Mouse (Mus musculus) kidney, postnatal 0 days (tissue): Measurements from ENCODE around the gene Adap2. TPM values are rescaled to one million over a fixed set of nuclear protein-coding genes. Genes with fewer than 3 reads are reported as not detected.

Experiments used
- ATAC-seq: fragments of 200-750 bp; cut with Nextera tagmentation; replicated peaks from 2 replicates; pipeline ENCODE4 v1.8.0; 2017; ENCODE audit warnings: low read depth, moderate number of reproducible peaks, moderate TSS enrichment, moderate library complexity; ENCODE audit not compliant: low FRiP score
- DNase-seq: peaks from one replicate; pipeline ENCODE4 v3.0.0-alpha.2; 2016; ENCODE audit warnings: low spot score
- H3K27ac ChIP-seq: fragments of 300-500 bp; sonication (generic); 2 replicates; pipeline ENCODE4 v1.5.1; 2014; ENCODE audit warnings: mild to moderate bottlenecking
- H3K27me3 ChIP-seq: fragments of 300-500 bp; sonication (generic); 2 replicates; pipeline ENCODE4 v1.6.1; 2014; ENCODE audit warnings: low read length, mixed read lengths; ENCODE audit not compliant: insufficient read depth
- H3K36me3 ChIP-seq: fragments of 300-500 bp; sonication (generic); 2 replicates; pipeline ENCODE4 v1.6.1; 2014; ENCODE audit warnings: low read length, mixed read lengths; ENCODE audit not compliant: insufficient read depth
- H3K4me1 ChIP-seq: fragments of 300-500 bp; sonication (generic); replicated peaks from 2 replicates; pipeline ENCODE4 v1.6.1; 2014; ENCODE audit warnings: antibody characterized with exemption, low read length, mixed read lengths; ENCODE audit not compliant: insufficient read depth
- H3K4me2 ChIP-seq: fragments of 300-500 bp; sonication (generic); 2 replicates; pipeline ENCODE4 v1.6.1; 2014; ENCODE audit warnings: mild to moderate bottlenecking, low read length, moderate library complexity, mixed read lengths
- H3K4me3 ChIP-seq: fragments of 300-500 bp; sonication (generic); replicated peaks from 2 replicates; pipeline ENCODE4 v1.5.1; 2014; ENCODE audit warnings: low read depth, low read length
- H3K9ac ChIP-seq: fragments of 300-500 bp; sonication (generic); 2 replicates; pipeline ENCODE4 v1.6.1; 2014; ENCODE audit warnings: low read depth, low read length
- H3K9me3 ChIP-seq: fragments of 300-500 bp; sonication (generic); replicated peaks from 2 replicates; pipeline ENCODE4 v1.6.1; 2016; ENCODE audit warnings: low read length, inconsistent platforms, mixed read lengths
- CTCF ChIP-seq: IDR thresholded peaks from 2 replicates; pipeline ENCODE4 v1.5.1; 2016; ENCODE audit warnings: antibody characterized with exemption, low read depth, mild to moderate bottlenecking, moderate library complexity
- WGBS: fragments of 180-500 bp; shearing (Covaris S2); extraction: QIAGEN DNeasy Blood & Tissue Kit; methylation state at CpG from one replicate; pipeline ENCODE4 v1.1.7; 2014; 5-methylcytosine and 5-hydroxymethylcytosine counted together
- polyA plus RNA-seq: library from polyadenylated mRNA; unstranded; fragments of >200 nt; fragmentation: Nextera tagmentation; extraction: Ambion mirVana; gene quantifications from 2 replicates; pipeline ENCODE4 v1.2.1, GENCODE M21; 2015

The Adap2 gene
- polyA plus RNA-seq, 1 experiment from 2014 or later: 3.6 TPM

DNA sequence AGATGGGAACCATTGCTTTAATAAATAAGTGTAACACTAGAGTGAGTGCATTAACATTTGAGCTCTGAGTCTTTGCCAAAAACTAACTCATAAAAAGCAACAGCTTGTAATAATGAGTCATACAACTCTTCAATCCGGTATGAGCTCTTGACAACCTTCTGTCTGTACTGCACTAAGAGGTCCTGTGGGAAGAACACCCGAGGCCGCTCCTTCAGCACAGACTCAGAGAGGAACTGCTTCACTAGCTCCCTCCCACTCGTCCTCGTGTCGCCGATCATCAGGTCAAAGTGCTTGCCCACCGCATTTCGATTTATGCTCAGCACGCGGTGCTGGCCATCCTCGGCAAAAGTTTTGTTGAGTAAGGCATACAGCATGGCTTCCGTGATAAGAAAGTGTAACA is 17.1 kb upstream of the Adap2 start:
- no peak overlapping the region for H3K27ac ChIP-seq
- ATAC-seq (no peak), DNase-seq (no peak)
- no peak overlapping the region for H3K4me2 ChIP-seq
- no peak overlapping the region for H3K9ac ChIP-seq
- no peaks in the 10 kb centered on the region for H3K27me3 ChIP-seq
- 77% methylated on average over 13 of the region's 13 CpGs for WGBS
- peaks cover 20% of the 10 kb centered on the region; the same call in 1 of the 2 replicates for H3K36me3 ChIP-seq
- no peak for TF ChIP-seq CTCF
- no peak overlapping the region for H3K4me3 ChIP-seq
- no peaks in the 10 kb centered on the region for H3K4me1 ChIP-seq
- H3K9me3 ChIP-seq: no peaks in the 10 kb centered on the region

DNA sequence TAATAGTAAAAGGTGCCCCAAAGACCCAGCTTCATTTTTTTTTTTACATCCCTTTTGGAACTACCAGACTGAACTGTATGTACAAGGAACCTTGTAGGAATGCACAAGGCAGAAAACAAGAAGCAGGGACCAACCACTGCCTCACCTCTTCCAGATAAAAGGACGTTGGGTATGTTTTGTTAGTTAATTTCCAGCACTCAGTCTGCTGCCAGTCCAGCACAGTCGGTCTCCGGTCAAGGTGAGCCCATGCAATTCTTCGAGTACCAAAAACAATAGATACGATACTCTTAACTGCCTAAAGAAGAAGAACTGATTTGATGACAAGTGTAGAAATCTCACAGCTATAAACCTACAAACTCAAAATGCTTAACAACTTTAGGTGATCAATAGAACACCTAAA is 16.1 kb upstream of the Adap2 start:
- no peak overlapping the region for H3K27ac ChIP-seq
- H3K4me2 ChIP-seq: no peak overlapping the region
- WGBS: 89% methylated on average over 5 of the region's 5 CpGs
- H3K27me3 ChIP-seq: no peaks in the 10 kb centered on the region
- no peak for ATAC-seq
- no peak for DNase-seq
- peaks cover 20% of the 10 kb centered on the region; the same call in 1 of the 2 replicates for H3K36me3 ChIP-seq
- H3K9ac ChIP-seq: no peak overlapping the region
- H3K9me3 ChIP-seq: no peaks in the 10 kb centered on the region
- TF ChIP-seq CTCF: no peak
- peaks cover under 1% of the 10 kb centered on the region; the same call in 1 of the 2 replicates for H3K4me1 ChIP-seq
- no peak overlapping the region for H3K4me3 ChIP-seq

DNA sequence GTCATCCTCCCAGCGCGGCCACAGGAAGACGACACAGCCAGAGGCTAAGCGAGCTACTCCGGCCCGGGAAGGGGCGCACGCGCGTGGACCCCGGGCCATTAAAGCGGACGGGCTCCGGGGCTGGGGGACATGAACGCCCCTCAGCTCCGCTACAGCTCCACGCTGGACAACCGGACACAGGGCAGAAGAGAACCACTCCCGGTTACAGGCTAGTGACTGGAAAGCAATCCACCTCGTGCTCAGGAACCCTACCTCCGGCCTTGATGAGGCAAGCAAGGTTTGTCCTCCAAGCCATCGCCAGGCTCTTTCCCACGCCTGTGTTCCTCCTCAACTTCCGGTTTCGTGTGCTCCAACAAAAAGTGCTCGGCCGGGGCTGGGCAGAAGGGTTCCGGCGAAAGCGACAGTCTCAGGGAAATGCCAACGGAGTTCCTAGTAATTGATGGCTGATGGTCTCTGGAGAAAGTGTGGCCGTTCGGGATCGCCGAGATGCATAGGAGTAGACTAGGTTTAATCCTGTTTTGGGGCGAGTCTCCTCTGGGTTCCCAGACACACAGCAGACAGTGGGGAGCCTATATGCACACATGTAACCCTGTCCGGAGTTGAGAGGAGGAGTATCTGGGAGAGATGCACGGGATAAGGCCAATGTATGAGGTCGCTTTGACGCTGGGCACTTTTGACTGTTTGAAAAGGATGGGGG is 11.9 kb upstream of the Adap2 start, which contains the start of gene Tefm:
TSS of gene Tefm (minus strand) at position 351 of the 697 bp plus-strand sequence.
- ATAC-seq (peak; percentile 77), DNase-seq (peak; percentile 96)
- under 1% methylated on average over 40 of the region's 40 CpGs for WGBS
- no peaks in the 10 kb centered on the region for H3K9me3 ChIP-seq
- H3K27ac ChIP-seq: peak within 1 kb of the TSS; percentile 92
- H3K4me3 ChIP-seq: peak within 1 kb of the TSS; percentile 84
- 0 out of 2 replicates have a peak, but pooled peaks have one; percentile 2 for TF ChIP-seq CTCF
- peaks cover 10% of the 10 kb centered on the region; the same call in 1 of the 2 replicates for H3K36me3 ChIP-seq
- peak within 1 kb of the TSS; percentile 92 for H3K9ac ChIP-seq
- H3K4me1 ChIP-seq: peaks cover 5% of the 10 kb centered on the region; the same call in 1 of the 2 replicates
- H3K4me2 ChIP-seq: peak within 1 kb of the TSS; percentile 87
- no peaks in the 10 kb centered on the region for H3K27me3 ChIP-seq

DNA sequence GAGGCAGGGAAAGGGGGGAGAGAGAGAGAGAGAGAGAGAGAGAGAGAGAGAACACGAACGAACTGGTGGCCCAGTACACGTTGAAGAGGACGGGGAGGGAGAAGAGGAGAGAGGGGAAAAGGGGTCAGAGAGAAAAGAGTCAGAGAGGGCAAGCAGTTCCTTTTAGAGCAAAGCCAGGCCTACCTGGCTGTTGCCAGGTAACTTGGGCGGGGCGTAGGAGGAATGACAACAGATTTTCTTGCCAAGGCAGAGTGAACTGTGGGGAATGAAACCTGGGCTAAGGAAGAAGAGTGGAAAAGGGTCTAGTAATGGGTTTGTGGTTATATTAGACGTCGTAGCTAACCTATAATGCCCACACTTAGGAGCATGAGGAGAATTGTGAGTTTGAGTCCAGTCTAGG is 11.0 kb upstream of the Adap2 start:
- Histone ChIP-seq H3K4me1 (peaks cover 5% of the 10 kb centered on the region; the same call in 1 of the 2 replicates), H3K9ac (no peak overlapping the region), H3K4me2 (peak overlapping the region; percentile 87), H3K9me3 (no peaks in the 10 kb centered on the region), H3K27me3 (no peaks in the 10 kb centered on the region), H3K27ac (peak overlapping the region; percentile 92; the same call in 1 of the 2 replicates), H3K36me3 (peaks cover 10% of the 10 kb centered on the region; the same call in 1 of the 2 replicates), H3K4me3 (peak overlapping the region; percentile 84)
- DNase-seq (no peak), ATAC-seq (no peak)
- WGBS: 40% methylated on average over 8 of the region's 8 CpGs
- TF ChIP-seq CTCF: no peak

DNA sequence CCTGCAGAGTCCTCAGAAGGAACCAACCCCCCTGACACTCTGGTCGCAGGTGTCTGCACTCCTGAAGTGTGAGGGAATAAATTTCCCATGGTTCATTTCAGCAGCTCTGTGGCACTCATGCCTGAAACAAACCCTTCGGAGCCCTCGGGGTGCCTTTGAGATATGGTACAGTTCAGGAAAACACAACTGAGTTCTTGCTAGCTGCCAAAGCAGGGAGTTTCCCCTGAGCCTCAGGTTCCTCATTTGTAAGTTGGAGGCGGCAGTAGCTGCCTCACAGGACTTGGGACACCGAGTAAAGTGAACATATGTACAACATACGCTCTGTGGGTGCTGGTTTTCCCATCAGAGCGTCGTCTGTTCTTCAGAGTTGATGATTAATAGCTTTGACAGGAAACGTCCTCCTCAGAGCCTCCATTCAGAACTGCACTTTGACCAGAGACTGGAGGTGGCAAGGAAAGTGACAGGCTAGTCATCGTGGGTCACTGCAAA is 8.1 kb upstream of the Adap2 start:
- Histone ChIP-seq H3K9ac (no peak overlapping the region), H3K27me3 (no peaks in the 10 kb centered on the region), H3K36me3 (no peaks in the 10 kb centered on the region), H3K9me3 (no peaks in the 10 kb centered on the region), H3K4me3 (no peak overlapping the region), H3K4me1 (peaks cover 5% of the 10 kb centered on the region; the same call in 1 of the 2 replicates), H3K4me2 (no peak overlapping the region), H3K27ac (peak overlapping the region; percentile 47; the same call in 1 of the 2 replicates)
- DNase-seq (peak; percentile 34), ATAC-seq (no peak)
- TF ChIP-seq CTCF: no peak
- 24% methylated on average over 10 of the region's 10 CpGs for WGBS

DNA sequence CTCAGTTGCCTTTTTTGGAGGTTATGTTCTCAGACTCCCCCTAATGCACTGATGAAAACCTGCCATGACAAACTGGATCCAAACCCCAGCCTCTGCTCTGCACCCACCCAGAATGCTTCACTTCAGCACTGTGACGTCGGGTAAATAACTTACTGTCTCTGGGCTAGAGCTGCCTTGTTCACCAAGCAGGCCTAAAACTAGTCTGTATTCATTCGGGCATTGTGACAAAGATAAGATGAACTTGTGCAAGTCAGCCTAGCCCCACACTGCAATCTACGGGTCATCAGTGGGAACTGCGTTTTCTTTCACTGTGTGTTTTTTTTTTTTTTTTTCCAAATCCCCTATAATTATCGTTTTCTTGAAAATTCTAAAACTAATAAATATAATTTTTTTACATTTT is 6.2 kb upstream of the Adap2 start:
- no peak overlapping the region for H3K9ac ChIP-seq
- H3K27me3 ChIP-seq: no peaks in the 10 kb centered on the region
- peak; percentile 23 for DNase-seq
- no peak for ATAC-seq
- no peak overlapping the region for H3K27ac ChIP-seq
- no peaks in the 10 kb centered on the region for H3K9me3 ChIP-seq
- TF ChIP-seq CTCF: no peak
- no peak overlapping the region for H3K4me3 ChIP-seq
- 68% methylated on average over 6 of the region's 6 CpGs for WGBS
- H3K36me3 ChIP-seq: no peaks in the 10 kb centered on the region
- no peak overlapping the region for H3K4me2 ChIP-seq
- peaks cover 5% of the 10 kb centered on the region; the same call in 1 of the 2 replicates for H3K4me1 ChIP-seq
